Mouse (Mus musculus) olfactory bulb, adult 2 months (tissue): Measurements from ENCODE around the gene Nol4l.

ENCODE experiments used
- CTCF ChIP-seq: fragments of 200-500 bp; IDR thresholded peaks from 2 replicates; pipeline ENCODE4 v1.5.1; 2012; ENCODE audit warnings: low read depth, mild to moderate bottlenecking, low read length, moderate library complexity; ENCODE audit not compliant: insufficient read depth
- POLR2A ChIP-seq: fragments of 200-500 bp; IDR thresholded peaks from 2 replicates; pipeline ENCODE4 v1.6.1; 2012; ENCODE audit warnings: mild to moderate bottlenecking, low read depth, low read length, moderate library complexity; ENCODE audit not compliant: insufficient read depth

- no peak for TF ChIP-seq POLR2A
- no peak for TF ChIP-seq CTCF
These were observed 15.8 kb downstream of the Nol4l start for GRCm38 (mm10) chr2:153513983-153514382.
